Mouse (Mus musculus) midbrain, postnatal 0 days (tissue): ENCODE measurements at regions not wholly inside any gene's neighbourhood (a gene's known extent, or its start where the extent isn't known, plus 50 kb on each side); places are given as distances from the start of the nearest gene placed in this dataset.

Source experiments
- ATAC-seq: fragments of 200-750 bp; cut with Nextera tagmentation; 2 replicates; pipeline ENCODE4 v1.8.0; 2017; ENCODE audit warnings: moderate number of reproducible peaks, mild to moderate bottlenecking, moderate TSS enrichment, moderate library complexity; ENCODE audit not compliant: low FRiP score
- DNase-seq: peaks from one replicate; pipeline ENCODE4 v3.0.0-alpha.2; 2015; ENCODE audit warnings: low spot score
- H3K27ac ChIP-seq: fragments of 300-500 bp; sonication (generic); 2 replicates; pipeline ENCODE4 v1.5.1; 2014; ENCODE audit warnings: low read depth, mild to moderate bottlenecking, low read length, mixed read lengths
- H3K27me3 ChIP-seq: fragments of 300-500 bp; sonication (generic); 2 replicates; pipeline ENCODE4 v1.6.1; 2014; ENCODE audit warnings: low read length, control low read depth, mixed read lengths; ENCODE audit not compliant: insufficient read depth
- H3K36me3 ChIP-seq: fragments of 300-500 bp; sonication (generic); 2 replicates; pipeline ENCODE4 v1.6.1; 2014; ENCODE audit warnings: low read length, control low read depth, mixed read lengths; ENCODE audit not compliant: insufficient read depth
- H3K4me1 ChIP-seq: fragments of 300-500 bp; sonication (generic); 2 replicates; pipeline ENCODE4 v1.6.1; 2014; ENCODE audit warnings: mild to moderate bottlenecking, control low read depth, antibody characterized with exemption, low read length, mixed read lengths; ENCODE audit not compliant: insufficient read depth
- H3K4me2 ChIP-seq: fragments of 300-500 bp; sonication (generic); 2 replicates; pipeline ENCODE4 v1.6.1; 2014; ENCODE audit warnings: low read depth, mild to moderate bottlenecking, low read length, mixed read lengths; ENCODE audit not compliant: poor library complexity, severe bottlenecking
- H3K4me3 ChIP-seq: fragments of 300-500 bp; sonication (generic); 2 replicates; pipeline ENCODE4 v1.5.1; 2014; ENCODE audit warnings: low read depth, mild to moderate bottlenecking, low read length, moderate library complexity
- H3K9ac ChIP-seq: fragments of 300-500 bp; sonication (generic); replicated peaks from 2 replicates; pipeline ENCODE4 v1.6.1; 2014; ENCODE audit warnings: mild to moderate bottlenecking, low read length, moderate library complexity, mixed read lengths; ENCODE audit not compliant: poor library complexity, severe bottlenecking
- H3K9me3 ChIP-seq: fragments of 300-500 bp; sonication (generic); 2 replicates; pipeline ENCODE4 v1.6.1; 2016; ENCODE audit warnings: low read length, control low read depth
- CTCF ChIP-seq: IDR thresholded peaks from 2 replicates; pipeline ENCODE4 v1.5.1; 2016; ENCODE audit warnings: antibody characterized with exemption, mild to moderate bottlenecking
- WGBS: fragments of 180-500 bp; shearing (Covaris S2); extraction: QIAGEN DNeasy Blood & Tissue Kit; methylation state at CpG from one replicate; pipeline ENCODE4 v1.1.7; 2014; 5-methylcytosine and 5-hydroxymethylcytosine counted together

DNA sequence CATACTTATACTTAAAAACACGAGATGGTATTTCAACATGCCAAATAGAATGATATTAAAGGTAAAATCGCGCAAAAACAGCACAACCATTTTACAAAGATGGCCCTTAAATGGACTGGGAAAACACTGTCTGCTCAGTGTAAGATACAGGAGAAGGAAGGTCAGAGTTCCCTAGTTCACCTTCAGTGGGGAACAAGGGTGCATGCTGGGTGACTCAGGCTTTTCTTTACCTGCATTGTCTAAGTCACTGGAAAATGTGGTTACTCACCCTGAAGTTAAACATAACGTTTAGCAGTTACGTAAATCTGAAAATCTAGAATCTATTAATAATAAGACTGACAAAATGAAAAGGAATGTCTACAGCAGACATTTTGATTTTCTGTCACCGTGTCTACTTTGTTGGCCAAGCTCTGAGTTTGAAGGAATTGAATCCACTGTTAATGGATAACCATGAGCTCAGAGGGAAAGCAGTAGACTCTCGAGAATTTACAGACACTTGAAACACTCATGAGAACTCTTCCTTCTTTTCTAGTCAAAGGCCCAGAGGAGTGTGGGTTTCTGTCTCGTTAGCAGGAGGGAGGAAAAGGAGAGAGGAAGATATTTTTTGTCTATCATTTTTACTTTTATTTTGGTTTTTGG lies 63.5 kb upstream of the Cdh6 start:
- Histone ChIP-seq H3K4me3 (no peak overlapping the region), H3K4me1 (no peaks in the 10 kb centered on the region), H3K9ac (no peak overlapping the region), H3K27me3 (no peaks in the 10 kb centered on the region), H3K9me3 (no peaks in the 10 kb centered on the region), H3K36me3 (no peaks in the 10 kb centered on the region), H3K27ac (no peak overlapping the region), H3K4me2 (no peak overlapping the region)
- WGBS, result 81% methylated on average over 8 of the region's 8 CpGs
- DNase-seq (no peak), ATAC-seq (no peak)
- TF ChIP-seq CTCF, result no peak

DNA sequence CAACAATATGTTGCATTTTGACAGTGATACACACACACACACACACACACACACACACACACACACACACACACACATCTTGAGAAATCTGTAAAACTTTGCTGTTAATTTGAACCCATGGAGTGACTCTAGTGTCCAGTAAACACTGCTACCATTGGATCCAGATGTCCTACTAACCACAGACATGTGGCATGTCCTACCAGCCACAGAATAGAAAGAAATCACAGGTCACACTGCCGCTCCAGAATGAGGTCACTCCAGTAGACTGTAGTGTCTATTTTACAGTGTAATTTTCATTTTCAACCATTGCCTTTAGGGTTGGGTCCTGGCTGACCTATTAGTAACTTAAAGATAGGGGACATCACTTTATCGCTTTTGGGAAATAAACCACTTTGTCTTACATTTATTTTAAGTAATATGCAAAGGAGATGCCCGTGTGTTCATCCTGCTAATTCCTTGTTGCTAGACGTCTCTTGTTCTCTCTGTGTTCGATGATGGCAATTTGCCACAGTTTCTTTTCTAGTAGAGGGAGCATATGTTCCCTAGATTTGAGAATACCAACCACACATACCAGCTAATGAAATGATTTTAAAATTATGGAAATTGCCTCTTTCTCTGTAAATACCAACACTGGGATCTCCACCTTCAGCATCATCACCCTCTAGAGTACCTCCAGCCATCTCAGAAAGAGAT lies 59.2 kb upstream of the Cdh6 start:
- no peak for TF ChIP-seq CTCF
- DNase-seq, result no peak
- H3K27me3 ChIP-seq, result no peaks in the 10 kb centered on the region
- no peaks in the 10 kb centered on the region for H3K36me3 ChIP-seq
- no peak overlapping the region for H3K9ac ChIP-seq
- H3K4me2 ChIP-seq, result no peak overlapping the region
- no peaks in the 10 kb centered on the region for H3K9me3 ChIP-seq
- no peak for ATAC-seq
- H3K4me1 ChIP-seq, result no peaks in the 10 kb centered on the region
- H3K27ac ChIP-seq, result no peak overlapping the region
- WGBS, result 76% methylated on average over 5 of the region's 5 CpGs
- H3K4me3 ChIP-seq, result no peak overlapping the region

DNA sequence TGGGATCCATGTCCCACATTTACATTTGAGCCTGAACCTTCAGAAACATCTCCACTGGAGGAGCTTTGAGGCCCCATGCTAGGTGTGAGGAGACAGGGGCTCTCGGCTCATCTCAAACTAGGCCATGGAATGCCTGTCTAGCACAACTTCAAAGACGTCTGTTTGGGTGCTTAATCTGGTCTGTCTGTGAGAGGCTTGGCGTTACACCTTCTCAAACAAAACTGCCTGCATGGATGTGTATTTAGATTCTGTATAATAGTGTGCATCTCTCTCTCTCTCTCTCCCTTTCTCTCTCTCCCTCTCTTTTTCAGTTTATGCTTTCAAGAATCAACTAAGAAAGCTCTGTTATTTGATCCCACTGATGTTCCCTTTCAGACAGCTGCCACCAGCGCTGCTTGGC lies 58.1 kb upstream of the Cdh6 start:
- 15% methylated on average over 4 of the region's 4 CpGs for WGBS
- no peak overlapping the region for H3K27ac ChIP-seq
- TF ChIP-seq CTCF, result no peak
- no peaks in the 10 kb centered on the region for H3K36me3 ChIP-seq
- H3K9ac ChIP-seq, result no peak overlapping the region
- DNase-seq (no peak), ATAC-seq (peak; percentile 52; the same call in 1 of the 2 replicates)
- H3K9me3 ChIP-seq, result no peaks in the 10 kb centered on the region
- H3K4me2 ChIP-seq, result no peak overlapping the region
- no peaks in the 10 kb centered on the region for H3K4me1 ChIP-seq
- H3K4me3 ChIP-seq, result no peak overlapping the region
- H3K27me3 ChIP-seq, result no peaks in the 10 kb centered on the region

DNA sequence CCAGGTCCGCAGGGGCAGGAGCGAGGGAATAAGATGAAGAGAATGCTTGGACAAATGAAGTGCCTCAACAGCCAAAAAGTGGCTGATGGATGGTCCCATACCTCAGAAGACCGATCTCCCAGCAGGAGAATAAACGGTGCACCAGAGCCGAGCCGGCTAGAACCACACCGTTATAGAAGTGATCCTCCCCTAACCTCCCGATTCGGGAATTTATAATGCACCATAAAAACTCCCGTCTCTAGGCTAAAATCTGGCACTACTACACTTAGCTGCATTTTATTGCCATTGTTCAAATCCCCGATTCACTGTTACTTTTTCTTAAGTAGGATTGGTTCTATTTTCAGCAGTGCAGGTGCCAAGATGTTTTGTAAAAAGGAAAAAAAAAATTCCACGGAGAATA lies 54.6 kb upstream of the Cdh6 start:
- Histone ChIP-seq H3K9me3 (no peaks in the 10 kb centered on the region), H3K27ac (no peak overlapping the region), H3K4me2 (no peak overlapping the region), H3K36me3 (no peaks in the 10 kb centered on the region), H3K9ac (no peak overlapping the region), H3K4me1 (no peaks in the 10 kb centered on the region), H3K4me3 (no peak overlapping the region), H3K27me3 (no peaks in the 10 kb centered on the region)
- no peak for TF ChIP-seq CTCF
- 91% methylated on average over 12 of the region's 12 CpGs for WGBS
- no peak for ATAC-seq
- no peak for DNase-seq
